Mouse (Mus musculus) liver, postnatal 0 days (tissue): ENCODE measurements around the gene Scaf1.

Source experiments
- CTCF ChIP-seq: sonication (generic); IDR thresholded peaks from 2 replicates; pipeline ENCODE4 v1.5.1; 2016; ENCODE audit warnings: antibody characterized with exemption, low read depth
- EP300 ChIP-seq: IDR thresholded peaks from 2 replicates; pipeline ENCODE4 v1.6.1; 2016; ENCODE audit warnings: antibody characterized with exemption, low read depth, mild to moderate bottlenecking

DNA sequence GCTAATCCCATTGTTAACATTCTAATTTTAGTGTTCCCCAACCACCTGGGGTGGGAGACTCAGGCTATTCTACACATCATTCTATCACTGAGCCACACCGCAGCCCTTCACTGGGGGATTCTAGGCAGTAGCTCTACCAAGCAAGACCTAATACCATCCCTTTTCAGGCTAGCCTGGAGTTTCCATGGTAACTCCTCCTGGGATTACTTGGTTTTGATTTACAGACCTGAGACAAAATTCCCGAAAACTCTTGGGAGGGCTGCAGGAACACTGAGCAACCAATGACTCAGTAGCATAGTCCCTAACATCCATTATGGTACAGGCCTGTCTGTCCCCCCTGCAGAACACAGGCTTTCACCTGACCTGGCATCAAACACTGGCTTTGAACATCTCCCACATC lies 10.1 kb upstream of the Scaf1 start:
- TF ChIP-seq CTCF, result no peak
- no peak for TF ChIP-seq EP300
